Mouse (Mus musculus): ENCODE data around the gene Fbxo21. TPM values are rescaled to one million over a fixed set of nuclear protein-coding genes. Genes with fewer than 3 reads are reported as not detected.

Gene Fbxo21
- total RNA-seq (2021), result 100 to 1,000 TPM; 110 to 111 TPM

DNA sequence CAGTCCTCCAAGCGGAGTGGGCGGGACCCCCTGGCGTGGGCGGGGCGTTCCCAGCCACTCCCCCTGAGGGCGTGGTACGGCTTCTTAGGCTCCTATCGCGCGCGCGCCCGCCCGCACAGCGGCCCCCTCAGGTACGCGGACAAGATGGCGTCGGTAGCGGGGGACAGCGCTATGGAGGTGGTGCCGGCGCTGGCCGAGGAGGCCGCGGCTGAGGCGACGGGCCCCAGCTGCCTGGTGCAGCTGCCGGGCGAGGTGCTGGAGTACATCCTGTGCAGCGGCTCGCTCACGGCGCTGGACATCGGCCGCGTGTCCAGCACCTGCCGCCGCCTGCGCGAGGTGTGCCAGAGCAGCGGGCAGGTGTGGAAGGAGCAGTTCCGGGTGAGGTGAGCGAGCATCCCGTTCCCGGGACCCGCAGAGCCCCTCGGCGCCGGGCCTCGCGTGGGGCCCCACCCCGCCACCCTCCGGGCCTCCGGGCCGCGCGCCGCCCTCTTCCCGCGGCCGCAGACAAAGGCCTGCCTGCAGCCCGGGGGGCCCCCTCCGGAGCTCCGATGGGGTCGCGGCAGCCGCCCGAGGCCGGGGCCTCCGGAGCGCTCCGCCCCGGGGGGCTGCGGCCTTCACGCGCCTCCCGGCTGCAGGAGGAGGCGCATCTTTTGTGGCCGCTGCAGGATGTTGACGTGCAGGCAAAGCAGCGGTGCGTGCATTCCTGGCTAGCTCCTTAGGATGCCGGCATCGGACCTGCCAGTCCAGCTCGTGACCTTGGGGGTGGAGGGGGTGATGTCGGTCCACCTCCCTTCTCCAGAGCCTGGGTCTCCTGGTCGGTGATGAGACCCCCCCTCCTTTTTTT is at the start of gene Fbxo21:
Gene Fbxo21 (plus strand): TSS at position 74 of the 844 bp plus-strand sequence.
- intact Hi-C loops (cut with DNase I), result no loop called here
- DNase-seq (ENCODE audit: low spot score in 2 of 2), result peak; percentile 95 to 96

DNA sequence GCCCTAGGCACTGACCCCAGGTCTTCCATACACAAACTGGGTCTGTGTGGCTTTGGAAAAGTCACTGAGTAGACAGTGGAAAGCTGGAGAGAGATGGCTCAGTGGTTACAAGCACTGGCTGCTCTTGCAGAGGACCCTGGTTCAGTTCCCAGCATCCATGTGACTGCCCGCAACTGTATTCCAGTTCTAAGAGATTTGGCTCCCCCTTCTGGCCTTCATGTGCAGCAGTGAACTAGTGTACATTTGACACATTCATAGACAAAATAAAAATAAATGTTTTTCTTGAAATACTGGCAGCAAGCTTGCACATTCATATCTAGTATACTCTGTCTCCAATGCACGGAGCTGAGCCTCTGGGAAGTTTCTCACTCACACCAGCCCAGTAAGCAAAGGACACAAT is 48.0 kb upstream of the Fbxo21 start:
- no peak for DNase-seq (ENCODE audit: low spot score in 2 of 2)
- intact Hi-C loops (cut with DNase I), result no loop called here

DNA sequence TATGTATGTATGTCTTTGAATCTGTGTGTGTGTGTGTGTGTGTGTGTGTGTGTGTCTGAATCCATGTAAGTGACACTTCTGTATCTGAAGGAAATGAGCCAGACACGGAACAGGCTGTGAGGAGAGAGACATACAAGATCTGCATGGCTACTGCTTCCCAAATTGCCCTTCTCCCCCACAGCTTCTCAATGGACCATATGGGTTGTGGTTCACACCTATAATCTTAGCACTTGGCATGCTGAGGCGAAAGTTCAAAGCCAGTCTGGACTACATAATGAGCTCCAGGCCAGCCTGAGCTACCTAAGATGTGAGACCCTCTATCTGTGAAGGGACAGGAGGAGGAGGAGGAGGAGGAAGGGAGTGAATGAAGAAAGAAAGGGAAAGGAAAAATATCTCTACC is 44.3 kb upstream of the Fbxo21 start:
- no peak for DNase-seq (ENCODE audit: low spot score in 2 of 2)
- intact Hi-C loops (cut with DNase I), result loop anchor here (5.0 kb wide), 3 partner anchors 90 to 425 kb away; no protein-coding TSS in a partner anchor

DNA sequence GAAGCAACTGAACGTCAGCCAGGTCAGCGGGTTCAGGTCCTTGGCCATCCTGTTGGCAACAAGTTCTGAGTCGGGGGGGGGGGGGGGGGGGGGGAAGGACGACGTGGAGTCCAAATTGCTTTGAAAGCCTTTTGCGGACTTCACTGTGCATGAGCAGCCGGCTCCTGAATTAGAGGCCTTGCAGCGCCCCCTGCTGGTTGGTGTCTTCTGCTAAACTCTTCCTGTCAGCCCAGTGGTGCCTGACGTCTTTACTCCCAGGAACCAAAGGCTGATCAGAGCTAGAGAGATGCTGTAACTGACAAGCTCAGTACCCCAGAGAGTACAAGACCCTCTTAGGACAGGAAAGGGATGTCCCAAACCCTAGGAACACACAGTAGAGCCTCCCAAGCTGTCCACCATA is 43.7 kb upstream of the Fbxo21 start:
- peak; percentile 82 for DNase-seq (ENCODE audit: low spot score in 2 of 2)
- intact Hi-C loops (cut with DNase I), result loop anchor here (5.0 kb wide), 3 partner anchors 91 to 426 kb away; no protein-coding TSS in a partner anchor

DNA sequence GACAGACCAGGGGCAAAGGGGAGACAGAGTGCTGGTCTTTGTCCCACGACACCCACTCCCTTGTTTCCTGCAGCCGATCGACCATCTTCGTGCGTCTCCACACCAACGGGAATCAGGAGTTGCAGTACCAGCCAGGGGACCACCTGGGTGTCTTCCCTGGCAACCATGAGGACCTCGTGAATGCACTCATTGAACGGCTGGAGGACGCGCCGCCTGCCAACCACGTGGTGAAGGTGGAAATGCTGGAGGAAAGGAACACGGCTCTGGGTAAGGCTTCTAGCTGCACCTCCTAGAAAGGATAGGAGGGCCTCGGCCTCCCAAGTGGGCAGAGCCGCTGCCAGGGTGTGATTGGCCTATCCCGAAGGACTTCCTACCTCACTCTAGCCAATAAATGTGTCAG is 40.2 kb upstream of the Fbxo21 start:
- intact Hi-C loops (cut with DNase I), result no loop called here
- DNase-seq (ENCODE audit: low spot score in 2 of 2), result no peak

DNA sequence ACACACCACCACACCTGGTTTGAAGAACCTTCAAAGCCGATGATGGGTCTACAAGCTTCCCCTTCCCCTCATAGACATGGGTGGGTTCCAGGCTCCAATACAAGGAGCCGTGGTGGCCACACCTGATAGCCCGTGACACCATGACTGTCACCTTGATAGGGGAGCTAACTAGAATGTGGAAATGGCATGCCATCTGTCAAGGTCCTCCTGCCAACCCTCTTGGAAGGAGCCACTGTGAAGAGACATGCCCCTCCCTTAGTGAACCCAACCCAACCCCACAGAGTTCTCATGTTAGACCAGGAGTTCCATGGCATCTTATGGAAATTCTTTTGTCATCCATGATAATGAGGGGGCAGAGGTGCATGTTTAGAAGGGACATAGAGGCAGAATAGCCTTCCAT is 39.3 kb upstream of the Fbxo21 start:
- no peak for DNase-seq (ENCODE audit: low spot score in 2 of 2)
- intact Hi-C loops (cut with DNase I), result no loop called here

DNA sequence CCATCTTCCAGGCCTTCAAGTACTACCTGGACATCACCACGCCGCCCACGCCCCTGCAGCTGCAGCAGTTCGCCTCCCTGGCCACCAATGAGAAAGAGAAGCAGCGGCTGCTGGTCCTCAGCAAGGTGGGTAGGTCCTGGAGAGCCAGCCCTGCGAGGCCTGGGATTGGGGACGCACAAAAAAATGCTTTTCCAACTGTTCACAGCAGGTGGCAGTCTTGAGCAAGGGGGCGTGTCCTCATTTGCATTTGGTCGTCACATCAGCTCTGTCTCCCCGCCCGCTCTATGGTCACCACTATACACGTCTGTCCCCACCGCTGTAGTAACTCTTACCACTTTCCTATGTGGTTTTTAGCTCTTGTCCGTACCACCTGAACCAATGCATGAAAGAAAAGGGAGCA is 38.3 kb upstream of the Fbxo21 start:
- no peak for DNase-seq (ENCODE audit: low spot score in 2 of 2)
- intact Hi-C loops (cut with DNase I), result no loop called here

DNA sequence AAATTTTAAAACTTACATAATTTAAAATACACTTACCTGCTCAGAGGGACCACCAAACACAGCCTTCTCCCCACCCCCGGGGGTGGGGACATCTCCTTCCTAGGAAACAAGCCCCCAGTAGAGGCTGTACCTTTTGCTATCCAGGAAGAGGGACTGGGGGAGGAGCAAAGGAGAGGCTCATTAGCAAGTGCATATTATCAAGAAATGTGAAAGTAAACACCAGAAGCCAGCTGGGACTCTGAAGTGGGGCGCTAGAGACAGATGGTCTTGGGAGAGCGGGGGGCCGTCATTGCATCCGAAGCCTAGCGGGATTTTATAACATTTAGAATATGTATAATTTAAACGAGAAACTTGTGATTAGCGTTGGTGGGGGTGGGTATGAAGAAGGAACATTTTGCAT is 37.1 kb upstream of the Fbxo21 start:
- intact Hi-C loops (cut with DNase I), result no loop called here
- DNase-seq (ENCODE audit: low spot score in 2 of 2), result peak; percentile 14 to 39

DNA sequence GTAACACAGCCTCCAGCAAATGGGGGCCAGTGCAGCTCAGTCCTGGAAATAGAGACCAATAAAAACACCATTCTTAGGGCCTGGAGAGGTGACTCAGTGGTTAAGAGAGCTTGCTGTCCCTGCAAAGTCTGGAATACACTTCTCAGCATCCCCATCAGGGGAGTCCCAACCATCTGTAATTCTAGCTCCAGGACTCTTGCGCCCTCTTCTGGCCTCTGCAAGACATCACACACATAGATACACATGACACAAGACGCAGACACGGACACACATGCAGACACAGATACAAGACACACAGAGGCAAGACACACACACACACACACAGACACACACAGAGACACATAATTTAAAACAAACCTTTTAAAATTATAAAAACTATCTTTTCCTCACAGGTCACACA is 35.0 kb upstream of the Fbxo21 start:
- intact Hi-C loops (cut with DNase I), result no loop called here
- DNase-seq (ENCODE audit: low spot score in 2 of 2), result no peak

DNA sequence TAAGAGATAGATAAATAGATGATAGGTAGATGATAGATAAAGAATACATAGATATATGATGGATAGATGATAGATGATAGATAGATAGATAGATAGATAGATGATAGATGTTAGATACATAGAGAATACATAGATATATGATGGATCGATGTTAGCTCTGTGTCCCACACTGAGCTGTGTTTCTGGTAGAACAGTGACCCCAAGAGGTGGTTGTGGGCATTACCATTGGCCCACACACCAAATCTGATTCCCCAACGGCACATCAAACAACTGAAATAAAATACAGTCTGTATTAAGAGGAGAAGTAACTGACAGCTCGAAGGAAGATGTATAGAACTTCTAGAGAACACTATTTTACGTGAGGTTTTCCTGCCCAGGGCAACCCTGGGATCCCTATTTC is 29.9 kb upstream of the Fbxo21 start:
- intact Hi-C loops (cut with DNase I), result loop anchor here (2.0 kb wide), 1 partner anchor 438 kb away; no protein-coding TSS in a partner anchor
- peak; percentile 42 to 45 for DNase-seq (ENCODE audit: low spot score in 2 of 2)

DNA sequence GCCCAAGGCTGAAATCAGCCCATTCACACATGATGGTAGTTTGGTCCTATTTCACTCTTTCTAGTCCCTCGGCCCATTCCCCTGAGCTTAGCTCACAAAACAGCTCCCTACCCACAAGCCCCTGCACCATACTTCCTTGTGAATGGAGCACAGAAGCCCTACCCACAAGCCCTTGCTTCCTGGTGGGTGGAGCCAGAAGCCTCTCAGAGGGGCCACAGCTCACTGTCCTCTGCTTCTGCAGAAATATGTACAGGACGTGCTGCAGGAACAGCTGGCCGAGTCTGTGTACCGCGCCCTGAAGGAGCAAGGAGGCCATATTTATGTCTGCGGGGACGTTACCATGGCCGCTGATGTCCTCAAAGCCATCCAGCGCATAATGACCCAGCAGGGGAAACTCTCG is 27.1 kb upstream of the Fbxo21 start:
- intact Hi-C loops (cut with DNase I), result no loop called here
- DNase-seq (ENCODE audit: low spot score in 2 of 2), result no peak

DNA sequence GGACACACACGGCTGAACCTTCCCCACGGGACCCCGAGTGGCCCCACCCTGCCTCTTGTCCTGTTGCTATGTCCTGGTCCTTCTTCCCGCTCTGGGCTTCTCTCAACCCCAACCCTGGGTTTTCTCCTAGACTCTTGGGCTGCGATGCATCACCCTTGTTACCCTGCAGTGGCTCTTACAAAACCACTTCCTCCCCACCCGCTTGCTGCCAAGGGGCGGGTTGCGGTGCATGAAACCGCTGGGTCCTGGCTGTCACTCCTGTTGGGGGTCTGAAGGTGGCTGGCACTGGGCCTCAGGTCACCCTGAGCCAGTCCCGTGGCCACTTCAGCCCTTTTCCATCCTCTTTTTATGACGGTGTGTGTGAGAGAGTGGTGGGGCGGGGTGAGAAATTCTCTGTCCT is 22.6 kb upstream of the Fbxo21 start:
- no peak for DNase-seq (ENCODE audit: low spot score in 2 of 2)
- intact Hi-C loops (cut with DNase I), result no loop called here

DNA sequence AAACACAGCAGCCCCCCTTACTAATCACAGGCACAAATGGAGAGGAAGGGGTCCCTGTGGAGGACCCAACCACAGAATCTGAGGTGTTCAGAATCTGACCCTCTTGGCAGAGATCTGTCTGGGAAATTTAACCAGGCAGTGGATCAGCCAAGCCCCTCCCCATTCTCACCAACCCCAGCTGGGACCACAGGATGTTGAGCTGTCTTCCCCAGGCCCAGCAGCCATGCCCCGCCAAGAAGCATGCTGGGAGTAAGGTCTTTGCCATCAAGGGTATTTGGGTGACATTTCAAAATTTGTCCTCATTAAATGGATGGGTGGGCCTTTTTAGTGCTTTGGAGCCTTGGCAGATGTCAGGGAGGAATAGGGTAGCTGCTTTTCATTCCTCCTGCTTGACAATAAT is 22.1 kb upstream of the Fbxo21 start:
- DNase-seq (ENCODE audit: low spot score in 2 of 2), result no peak

DNA sequence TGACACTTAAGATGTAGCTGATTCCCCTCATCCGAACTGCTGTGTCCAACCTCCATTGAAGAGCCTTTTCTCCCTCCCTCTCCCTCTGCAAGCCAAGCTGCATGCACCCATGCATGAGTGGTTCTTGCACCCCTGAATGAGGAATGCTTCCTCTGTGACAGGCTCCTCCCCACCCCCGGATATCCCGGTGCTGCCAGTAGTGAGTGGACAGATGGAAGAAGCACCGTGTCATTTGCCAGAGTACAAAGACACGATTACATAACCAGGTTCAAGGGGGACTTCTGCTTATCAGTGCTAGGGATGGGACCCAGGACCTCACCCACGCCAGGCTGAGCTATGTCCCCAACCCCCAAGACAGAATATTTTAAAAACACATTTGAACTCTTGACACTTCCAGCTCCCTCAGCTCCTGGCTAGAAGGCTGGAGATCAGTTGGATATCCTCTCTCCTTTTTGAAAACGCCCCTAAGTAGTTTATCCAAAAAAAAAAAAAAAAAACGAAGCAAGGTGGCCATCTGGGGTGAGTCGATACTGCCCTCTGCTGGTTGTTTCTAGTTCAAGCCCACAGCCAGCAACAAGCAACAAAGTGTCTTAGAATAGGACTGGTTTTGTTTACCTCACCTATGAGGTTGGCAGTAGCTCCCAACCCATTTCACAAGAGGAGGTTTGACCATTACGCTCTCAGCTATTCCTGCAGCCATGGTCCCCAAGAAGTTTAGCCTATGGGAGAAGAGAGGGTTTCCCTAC is 20.7 kb upstream of the Fbxo21 start:
- intact Hi-C loops (cut with DNase I), result no loop called here
- DNase-seq (ENCODE audit: low spot score in 2 of 2), result no peak

More for the DNA sequence above, 22.1 kb upstream of the Fbxo21 start:
- intact Hi-C loops (cut with DNase I), result no loop called here

DNA sequence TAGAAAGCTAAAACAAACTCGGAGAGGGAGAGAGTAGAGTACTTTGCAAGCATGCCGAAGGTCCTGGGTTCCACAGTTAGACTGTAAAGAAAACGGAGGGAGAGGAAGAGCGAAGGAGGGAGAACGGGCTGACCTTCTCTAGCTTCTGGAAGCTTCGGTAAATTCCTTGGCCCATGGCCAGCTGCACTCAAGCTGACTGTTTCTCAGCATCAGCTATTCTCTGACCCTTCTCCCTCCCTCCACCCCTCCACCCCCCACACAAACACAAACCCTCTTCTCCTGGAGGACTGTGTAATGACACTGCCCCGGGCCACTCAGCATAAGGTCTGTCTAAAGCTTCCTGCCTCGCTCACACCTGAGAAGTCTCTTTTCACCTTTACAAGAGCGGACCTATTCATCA is 11.8 kb upstream of the Fbxo21 start:
- DNase-seq (ENCODE audit: low spot score in 2 of 2), result no peak
- intact Hi-C loops (cut with DNase I), result no loop called here

DNA sequence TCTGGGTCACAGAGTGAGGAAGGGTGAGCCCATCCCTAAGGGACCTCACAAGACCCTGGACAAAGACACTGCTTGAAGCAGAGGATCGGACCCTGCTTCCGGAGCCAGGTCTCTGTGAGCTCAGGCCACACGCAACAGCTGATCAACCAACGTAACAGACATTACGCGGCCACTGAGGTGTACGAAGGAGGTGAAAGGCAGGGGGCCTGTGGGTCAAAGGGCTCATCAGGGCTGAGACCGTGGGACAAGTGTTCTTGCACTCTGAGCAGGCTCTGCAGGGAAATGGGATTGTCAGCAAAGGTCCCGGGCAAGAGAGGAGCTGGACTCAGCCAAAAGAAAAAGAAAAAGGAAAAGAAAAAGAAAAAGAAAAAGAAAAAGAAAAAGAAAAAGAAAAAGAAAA is 9.6 kb upstream of the Fbxo21 start:
- DNase-seq (ENCODE audit: low spot score in 2 of 2), result no peak
- intact Hi-C loops (cut with DNase I), result no loop called here

DNA sequence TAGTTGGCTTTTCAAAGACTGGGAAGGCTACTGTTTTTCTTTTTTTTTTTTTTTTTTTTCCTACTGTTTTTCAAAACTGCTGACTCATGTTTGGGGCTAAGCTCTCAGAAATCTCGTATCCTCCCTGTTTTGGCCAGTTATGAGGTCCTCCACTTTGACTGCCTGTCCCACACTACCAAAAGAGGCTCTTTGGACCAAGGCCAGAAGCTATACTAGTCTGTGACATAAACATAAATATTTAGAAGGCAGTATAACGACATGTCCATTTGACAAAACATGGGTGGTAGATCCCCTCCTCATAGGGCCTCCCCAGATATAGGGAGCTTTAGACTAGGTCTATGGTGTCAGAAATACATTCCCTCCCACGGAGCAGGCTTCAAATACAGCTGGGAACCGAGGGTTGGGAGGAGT is 8.9 kb upstream of the Fbxo21 start:
- no peak for DNase-seq (ENCODE audit: low spot score in 2 of 2)
- intact Hi-C loops (cut with DNase I), result no loop called here

DNA sequence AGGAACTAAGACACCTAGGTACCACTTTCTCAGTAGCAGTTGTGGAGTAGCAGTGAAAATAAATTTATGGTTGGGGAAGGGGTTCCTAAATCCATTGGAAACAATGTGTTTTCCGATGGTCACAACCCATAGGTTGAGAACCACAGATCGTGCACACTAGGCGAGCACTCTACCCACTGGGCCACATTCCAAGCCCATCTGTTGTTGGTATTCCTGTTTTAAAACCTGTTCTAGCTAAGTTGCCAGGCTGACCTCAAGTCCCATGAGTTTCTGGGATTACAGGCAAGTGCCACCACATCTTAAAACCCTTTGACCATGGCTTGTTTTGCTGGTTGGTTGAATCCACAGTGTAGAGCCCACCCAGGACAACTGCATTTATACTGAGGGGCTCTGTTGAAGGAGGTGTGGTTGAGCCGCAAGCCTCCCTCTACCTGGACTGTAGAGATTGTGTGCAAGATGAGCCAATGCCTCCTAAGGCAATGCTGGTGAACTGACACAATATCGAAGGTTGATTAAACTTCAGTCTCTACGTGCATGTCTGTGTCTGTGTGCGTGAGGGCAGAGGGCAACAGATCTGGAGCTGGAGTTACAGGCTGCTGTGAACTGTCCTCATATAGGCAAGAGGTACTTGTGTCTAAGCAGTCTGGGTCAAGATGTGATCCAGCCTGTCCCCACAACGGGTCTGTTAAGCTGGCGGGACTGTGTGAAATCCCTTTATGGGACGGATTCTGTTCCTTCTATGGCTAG is 6.7 kb upstream of the Fbxo21 start:
- intact Hi-C loops (cut with DNase I), result no loop called here
- DNase-seq (ENCODE audit: low spot score in 2 of 2), result no peak

DNA sequence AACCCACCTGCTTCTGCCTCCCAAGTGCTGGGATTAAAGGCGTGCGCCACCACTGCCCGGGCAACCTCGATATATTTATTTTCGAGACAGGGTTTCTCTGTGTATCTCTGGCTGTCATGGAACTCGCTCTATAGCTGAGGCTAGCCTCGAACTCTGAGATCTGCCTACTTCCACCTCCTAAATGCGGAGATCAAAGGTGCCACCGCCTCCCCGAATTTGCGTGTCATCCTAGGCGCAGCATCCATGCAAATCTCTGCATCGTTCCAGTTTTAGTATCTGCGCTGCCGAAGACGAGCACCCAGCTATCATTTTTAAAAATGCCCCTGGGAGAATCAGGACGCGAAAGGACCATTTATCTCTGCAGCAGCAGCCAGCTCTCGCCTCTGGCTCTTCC is 270 bp upstream of the Fbxo21 start:
- intact Hi-C loops (cut with DNase I), result no loop called here
- no peak for DNase-seq (ENCODE audit: low spot score in 2 of 2)

DNA sequence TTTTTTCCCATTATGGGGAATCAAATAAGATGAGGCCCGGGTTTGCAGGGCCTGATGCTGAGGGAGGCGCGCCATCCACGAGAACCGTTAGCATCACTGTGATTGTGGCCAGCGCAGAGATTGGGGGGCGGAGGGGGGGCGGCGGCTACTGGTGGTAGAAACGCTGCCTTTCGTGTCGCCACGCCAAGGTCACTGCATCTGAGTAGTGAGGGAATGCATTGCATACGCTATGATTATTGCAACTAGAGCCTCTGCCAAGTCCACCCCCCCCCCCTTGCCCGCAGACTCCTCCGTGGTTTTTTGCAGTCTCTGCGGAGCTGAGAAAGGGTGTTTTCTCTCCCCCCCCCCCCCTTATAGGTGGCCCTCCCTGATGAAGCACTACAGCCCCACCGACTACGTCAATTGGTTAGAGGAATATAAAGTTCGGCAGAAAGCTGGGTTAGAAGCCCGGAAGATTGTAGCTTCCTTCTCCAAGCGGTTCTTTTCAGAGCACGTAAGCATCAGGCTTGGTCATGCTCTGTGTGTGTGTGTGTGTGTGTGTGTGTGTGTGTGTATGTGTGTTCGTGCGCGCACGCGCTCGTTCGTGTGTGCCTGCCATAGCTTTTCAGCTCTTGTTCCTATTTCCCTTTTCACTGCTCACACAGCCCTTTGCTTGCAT is 1.1 kb downstream of the Fbxo21 start:
- intact Hi-C loops (cut with DNase I), result no loop called here
- peak in 1 of 2 experiments; percentile 48 for DNase-seq (ENCODE audit: low spot score in 2 of 2)
